Mouse (Mus musculus): ENCODE measurements around the gene Ablim2.

The Ablim2 gene

DNA sequence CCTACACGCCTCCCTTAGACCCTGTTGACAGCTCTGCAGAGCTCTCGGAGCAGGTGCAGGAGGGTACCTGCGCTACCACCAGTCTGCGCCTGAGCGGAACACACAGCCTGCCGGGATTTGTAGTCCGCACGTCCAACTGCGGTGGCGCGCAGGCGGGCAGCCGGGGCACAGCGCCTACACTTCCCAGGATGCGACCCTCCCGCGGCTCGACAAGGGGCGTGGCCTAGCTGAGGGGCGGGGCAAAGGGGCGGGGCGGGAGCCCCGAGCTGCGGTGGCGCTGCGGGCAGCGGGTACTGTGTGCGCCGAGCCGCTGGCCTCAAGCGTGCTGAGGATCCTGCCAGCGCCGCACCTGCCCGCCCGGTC lies at the start of gene Ablim2:
TSS of gene Ablim2 (plus strand) at position 242 of the 363 bp plus-strand sequence.
- in situ Hi-C loops (cut with MboI; ENCODE audit: low sequenced_read_pairs) = no loop called here

DNA sequence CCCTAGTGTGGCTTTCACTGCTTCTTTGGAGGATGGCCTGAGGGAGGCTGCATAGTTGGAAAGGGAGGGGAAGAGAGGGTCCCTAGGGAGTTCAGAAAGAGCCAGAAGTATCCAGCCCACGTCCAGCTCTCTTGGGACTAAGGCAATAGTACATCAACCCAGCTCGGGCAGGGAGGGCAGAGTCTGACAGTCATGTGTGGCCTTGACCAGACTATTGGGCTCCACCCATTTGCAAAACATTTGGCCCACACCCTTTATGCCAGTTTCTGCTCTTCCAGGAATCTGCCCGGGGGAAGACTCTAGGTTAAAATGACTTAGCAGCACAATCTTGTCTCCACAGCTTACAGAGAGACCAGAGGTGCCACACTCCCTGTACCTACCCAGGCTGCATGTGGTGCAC lies 47.2 kb upstream of the Ablim2 start:
- in situ Hi-C loops (cut with MboI; ENCODE audit: low sequenced_read_pairs) = loop anchor here (10.0 kb wide), 1 partner anchor 116 kb away; no protein-coding TSS in a partner anchor

DNA sequence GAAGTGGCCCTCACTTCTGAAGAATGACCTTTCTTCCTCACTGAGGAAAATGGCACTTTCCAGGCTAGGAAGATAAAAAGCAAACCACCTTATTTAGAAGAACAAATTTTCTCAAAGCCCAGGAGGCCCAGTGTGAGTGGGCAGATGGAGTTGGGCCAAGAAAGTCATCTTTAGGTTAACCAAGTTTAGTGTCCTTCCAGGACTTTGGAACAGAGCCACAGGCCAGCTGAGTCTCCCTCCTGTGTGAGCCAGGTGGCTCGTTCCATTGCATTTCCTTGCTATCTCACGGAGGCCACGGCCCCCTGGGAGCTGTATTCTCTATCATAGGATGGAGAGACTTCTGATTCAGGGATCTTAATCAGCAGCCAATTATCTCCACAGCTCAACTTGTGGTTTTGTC lies 46.7 kb upstream of the Ablim2 start:
- in situ Hi-C loops (cut with MboI; ENCODE audit: low sequenced_read_pairs) = loop anchor here (10.0 kb wide), 1 partner anchor 116 kb away; no protein-coding TSS in a partner anchor

DNA sequence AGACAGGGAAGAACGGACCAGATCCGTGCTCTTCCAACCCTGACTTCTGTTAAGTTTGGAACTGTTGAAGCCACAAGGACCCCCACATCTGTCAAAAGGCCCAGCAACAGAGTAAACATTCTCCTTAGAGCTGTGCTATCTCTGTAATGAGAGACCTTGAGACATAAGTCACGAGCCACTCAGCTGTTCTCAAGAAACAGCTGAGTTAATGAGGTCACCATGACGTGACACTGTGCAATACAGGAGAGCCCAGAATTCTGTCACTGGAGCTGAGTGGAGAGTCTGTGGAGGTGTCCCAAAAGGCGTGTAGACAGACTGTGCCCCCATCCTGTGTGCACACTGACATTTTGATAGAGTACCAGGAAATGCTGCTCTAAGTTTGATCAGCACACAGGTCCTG lies 45.2 kb upstream of the Ablim2 start:
- in situ Hi-C loops (cut with MboI; ENCODE audit: low sequenced_read_pairs) = loop anchor here (10.0 kb wide), 1 partner anchor 118 kb away; no protein-coding TSS in a partner anchor

DNA sequence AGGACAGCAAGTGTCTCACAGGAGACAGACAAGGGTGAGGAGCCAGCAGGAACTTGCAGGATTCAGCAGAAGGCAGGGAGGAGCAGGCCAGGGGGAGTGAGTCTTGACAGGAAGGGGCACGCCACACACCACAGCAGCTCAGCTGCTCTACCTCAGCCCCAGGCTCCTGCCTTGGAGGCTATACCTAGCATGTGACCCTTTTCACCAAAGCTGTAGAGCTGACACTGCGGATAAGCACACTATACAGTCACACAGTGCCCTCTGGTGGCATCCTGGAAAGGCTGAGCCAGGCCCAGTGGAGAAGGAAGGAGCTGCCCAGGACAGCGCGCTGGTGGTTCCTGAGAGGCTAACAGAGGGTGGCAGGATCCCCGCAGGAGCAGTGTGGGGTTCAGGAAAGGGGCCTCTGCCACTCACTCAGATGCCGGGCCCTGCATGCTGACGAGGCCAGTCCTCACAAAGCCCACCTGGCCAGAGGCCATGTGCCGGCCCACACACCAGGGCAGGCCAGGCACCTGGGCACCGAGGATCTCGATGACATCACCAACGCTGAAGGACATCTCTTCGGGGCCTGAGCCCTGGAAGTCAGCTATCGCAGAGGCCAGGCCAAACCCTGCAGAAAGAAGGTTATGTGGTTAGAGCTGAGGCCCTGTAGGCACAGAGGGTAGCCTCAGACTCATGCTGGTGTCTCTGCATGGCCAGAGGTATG lies 43.9 kb upstream of the Ablim2 start:
- in situ Hi-C loops (cut with MboI; ENCODE audit: low sequenced_read_pairs) = loop anchor here (10.0 kb wide), 1 partner anchor 119 kb away; no protein-coding TSS in a partner anchor

DNA sequence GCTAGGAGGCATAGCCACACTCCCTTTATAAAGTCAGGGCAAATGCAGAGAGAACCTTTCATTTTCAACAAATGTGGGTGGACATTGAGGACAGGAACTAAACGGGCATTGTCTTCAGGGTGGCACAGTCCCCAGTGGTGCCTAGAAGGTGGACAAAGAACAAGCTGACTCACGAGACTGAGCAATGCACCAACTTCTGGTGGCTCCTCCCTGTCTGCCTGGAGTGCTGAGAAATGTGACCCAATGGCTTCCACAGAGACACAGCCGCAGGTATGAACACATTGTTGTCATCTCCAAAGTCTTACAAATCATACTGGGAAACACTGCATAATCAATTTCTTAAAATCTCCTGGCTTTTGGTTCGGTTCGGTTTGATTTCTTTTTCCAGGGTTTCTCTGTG lies 40.2 kb upstream of the Ablim2 start:
- in situ Hi-C loops (cut with MboI; ENCODE audit: low sequenced_read_pairs) = loop anchor here (10.0 kb wide), 1 partner anchor 123 kb away; no protein-coding TSS in a partner anchor

DNA sequence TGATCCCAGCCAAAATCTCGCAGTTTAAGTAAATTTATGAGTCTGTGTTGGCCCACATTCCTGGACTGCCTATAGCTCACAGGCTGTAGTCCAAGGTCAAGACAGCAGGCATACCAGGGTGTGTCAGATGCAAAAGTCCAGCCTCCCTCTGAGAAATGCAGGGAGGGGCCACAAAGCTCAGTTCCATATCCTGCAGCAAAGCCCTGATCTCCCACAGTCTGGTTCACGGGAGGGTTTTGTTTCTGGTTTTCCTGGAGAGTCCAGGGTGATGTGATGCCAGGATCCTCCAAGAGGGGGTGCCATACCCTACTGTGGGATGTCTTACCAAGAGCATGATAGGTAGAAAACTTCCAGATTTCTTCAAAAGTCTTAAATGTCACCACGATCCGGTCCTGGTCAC lies 39.7 kb upstream of the Ablim2 start:
- in situ Hi-C loops (cut with MboI; ENCODE audit: low sequenced_read_pairs) = loop anchor here (10.0 kb wide), 1 partner anchor 123 kb away; no protein-coding TSS in a partner anchor

DNA sequence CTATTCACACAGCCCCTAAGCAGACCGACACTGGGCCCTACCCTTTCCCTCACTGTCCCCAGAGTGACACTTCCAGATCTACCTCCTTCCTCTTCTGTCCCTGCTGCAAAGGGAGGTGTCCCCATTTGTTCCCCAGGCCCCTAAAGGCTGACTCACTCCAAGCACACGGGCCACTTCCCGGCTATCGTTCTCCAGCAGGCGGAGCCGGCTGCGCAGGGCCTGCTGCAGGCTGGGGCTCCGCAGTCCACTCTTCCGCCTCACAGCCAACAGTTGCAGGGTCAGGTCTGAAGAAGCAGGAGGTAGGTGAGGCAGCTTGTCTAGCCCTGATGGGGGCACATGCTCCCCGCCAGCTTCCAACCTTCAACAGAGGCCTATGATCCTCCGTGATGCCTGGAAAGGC lies 38.9 kb upstream of the Ablim2 start:
- in situ Hi-C loops (cut with MboI; ENCODE audit: low sequenced_read_pairs) = loop anchor here (10.0 kb wide), 1 partner anchor 124 kb away; no protein-coding TSS in a partner anchor

DNA sequence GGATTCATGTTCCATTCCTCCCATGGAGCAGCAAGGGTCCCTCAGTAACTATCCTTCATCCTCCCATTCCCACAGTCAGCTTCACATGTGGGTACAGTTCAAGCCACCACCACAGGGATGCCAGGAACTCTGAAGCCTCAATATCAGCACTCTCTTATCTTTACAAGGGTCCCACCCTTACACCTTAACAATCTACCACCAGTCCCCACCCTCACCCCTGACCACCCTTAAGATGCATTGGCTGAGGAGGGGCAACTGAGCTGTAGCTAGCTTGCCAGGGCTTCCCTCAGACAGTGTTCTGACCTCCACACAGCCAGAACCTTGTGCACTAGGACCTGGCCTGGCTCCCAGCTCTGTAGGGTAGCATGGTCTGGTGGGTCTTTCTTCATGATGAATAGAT lies 38.3 kb upstream of the Ablim2 start:
- in situ Hi-C loops (cut with MboI; ENCODE audit: low sequenced_read_pairs) = loop anchor here (10.0 kb wide), 1 partner anchor 125 kb away; no protein-coding TSS in a partner anchor

DNA sequence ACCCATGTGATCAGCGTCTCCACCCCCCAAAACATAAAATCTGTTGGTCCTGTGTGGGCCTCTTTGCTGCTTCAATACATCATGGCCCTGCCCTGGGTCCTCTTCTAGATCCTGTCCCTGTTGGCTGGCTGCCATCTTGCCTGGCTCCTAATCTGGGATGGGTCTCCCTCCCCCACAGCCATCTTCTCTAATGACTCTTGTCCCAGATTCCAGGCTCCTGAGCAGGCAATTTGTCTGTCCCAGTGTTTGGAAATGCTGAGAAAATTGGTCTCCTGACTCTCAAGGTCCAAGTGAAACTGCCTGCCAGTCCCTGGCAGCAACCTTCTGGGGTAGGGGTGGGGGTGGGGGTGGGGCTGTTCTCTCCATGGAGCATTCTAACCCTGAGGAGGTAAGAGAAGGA lies 37.8 kb upstream of the Ablim2 start:
- in situ Hi-C loops (cut with MboI; ENCODE audit: low sequenced_read_pairs) = loop anchor here (10.0 kb wide), 1 partner anchor 125 kb away; no protein-coding TSS in a partner anchor

DNA sequence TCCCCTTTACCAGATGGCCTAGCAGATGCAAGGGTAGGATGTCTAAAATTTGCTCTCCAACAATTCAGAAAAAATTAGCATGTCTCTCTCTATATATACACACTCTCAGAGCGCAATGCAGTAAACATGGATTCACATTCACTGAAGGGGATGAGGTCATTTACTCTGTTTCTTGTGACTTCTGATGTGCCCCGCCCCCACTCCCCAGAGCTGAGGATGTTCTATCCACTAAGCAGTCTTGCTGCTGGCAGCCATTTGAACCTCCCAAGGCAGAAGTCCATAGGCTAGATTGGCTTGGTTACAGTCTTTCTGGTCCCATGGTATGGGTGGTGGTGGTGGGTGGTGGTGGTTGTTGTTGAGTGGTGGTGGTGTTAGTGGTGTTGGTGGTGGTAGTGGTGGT lies 35.7 kb upstream of the Ablim2 start:
- in situ Hi-C loops (cut with MboI; ENCODE audit: low sequenced_read_pairs) = no loop called here

DNA sequence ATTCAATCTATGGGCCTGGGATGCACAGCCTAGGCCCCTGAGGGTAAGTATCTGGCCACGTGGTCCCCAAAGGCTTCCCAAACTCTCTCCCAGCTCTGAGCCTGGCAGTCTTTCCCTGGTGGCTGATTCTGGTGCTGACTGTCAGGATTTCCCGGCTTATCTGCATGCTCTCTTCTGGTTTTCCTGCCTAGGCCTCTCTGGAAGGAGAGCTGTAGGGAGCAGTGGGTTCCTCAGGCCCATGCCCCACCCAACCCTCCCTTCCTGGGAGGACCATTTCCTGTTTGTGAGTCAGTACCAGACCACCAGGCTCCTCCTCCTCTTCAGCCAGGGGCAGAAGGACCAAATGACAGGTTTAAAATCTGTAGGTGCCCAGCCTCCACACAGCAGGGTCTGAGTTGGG lies 35.0 kb upstream of the Ablim2 start:
- in situ Hi-C loops (cut with MboI; ENCODE audit: low sequenced_read_pairs) = no loop called here

DNA sequence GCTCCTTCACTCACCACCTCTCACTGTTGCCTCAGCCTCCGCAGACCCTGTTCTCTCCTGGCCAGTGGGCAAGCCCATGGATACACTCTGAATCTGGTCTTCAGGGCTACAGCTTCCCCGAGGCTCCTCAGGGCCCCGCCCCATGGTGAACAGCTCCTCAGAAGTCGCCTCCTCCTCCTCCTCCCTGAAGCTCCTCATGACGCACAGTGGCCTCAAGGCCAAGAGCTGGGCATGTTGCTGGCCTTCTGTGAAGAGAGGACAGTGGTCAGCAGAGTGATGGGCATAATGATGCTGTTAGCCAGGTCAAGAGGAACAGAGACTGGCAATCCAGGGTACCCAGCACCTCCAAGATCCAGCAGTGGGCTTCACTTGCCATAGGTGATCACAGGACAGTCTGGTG lies 33.8 kb upstream of the Ablim2 start:
- in situ Hi-C loops (cut with MboI; ENCODE audit: low sequenced_read_pairs) = no loop called here

DNA sequence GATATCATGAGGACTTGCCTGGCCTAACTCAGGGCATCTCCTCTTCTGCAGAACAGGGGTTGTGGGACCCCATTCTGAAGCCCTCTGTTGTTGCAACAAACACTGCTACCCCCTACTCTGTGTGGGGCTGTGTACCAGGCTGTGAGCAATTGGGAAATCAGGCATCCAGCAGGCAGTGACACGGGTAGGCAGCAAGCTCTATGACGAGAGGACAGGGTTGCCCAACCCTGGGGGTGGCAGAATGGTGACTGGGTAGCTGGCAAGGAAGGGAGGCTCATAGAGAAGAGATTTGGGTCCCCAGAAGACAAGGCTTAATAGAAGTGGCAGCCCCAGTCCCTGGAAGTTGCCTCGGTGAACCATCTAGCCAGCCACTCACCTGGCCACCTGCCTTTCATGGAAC lies 31.8 kb upstream of the Ablim2 start:
- in situ Hi-C loops (cut with MboI; ENCODE audit: low sequenced_read_pairs) = no loop called here

DNA sequence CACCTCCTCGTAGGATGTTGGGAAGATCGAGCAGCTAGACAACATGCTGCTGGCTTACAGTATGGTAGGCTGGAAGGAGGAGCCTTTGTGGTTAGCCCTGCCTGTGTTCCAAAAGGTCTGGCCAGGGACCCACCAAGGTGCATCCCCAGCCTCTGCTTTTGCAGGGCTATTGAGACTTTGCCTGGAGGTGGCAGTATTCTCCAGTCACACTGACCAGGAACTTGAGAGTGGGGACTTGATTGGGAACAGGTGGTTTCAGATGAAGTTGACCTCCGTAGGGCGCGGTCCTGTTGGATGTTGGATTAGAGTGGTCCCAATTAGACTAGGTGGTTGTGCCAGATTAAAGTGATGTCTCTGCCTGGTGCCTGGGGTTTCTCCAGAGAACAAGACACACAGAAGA lies 30.2 kb upstream of the Ablim2 start:
- in situ Hi-C loops (cut with MboI; ENCODE audit: low sequenced_read_pairs) = no loop called here

DNA sequence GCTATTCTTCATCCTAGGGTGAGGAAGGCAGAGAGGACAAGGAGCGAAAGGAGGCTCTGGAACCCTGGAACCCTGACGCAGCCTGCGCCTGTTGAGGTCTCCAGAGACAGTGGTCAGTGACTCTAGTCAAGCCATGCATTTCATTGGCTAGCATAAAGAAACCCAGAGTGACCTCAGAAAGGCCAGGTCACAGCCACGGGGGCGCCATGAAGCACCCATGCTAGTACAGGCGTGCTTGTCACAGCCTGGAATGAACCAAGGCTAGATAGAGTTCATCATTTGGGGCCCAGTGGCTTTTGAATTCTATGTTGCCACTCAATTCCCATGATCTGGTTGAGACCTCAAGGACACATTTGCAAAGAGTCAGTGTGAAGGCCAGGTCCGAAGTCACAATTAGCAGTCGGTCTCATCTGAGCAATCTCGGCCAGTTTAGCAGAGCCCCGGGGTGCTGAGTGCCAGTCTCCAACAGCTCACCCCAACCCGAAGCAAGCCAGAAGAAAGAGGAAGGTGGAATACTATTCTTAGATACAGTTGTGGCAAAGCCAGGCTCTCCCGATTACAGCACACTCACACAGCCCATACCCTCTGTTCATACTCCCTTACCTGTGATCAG lies 29.2 kb upstream of the Ablim2 start:
- in situ Hi-C loops (cut with MboI; ENCODE audit: low sequenced_read_pairs) = no loop called here

DNA sequence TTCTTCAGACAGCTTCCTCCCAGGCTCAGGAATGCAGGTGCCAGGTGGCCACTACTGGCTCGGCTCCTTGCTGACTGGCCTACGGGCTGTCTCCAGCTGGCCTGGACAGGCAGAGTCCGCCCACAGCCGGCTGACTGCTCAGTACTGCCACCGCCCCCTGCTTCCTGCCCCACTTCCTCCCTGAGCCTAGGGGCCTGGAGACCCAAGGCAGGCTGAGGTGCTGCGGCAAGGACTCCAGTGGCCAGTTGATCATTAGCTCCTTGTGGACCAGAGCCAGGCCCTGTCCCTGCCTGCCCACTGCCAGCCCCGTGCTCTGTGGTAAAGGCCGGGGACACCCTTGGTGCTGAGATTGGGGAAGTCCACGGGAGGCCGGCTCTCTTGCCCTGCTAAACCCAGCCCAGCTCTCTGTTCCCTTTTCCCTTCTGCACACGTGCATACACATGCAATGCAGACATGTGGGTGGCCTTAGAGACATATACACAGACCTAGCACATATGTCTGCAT lies 28.7 kb upstream of the Ablim2 start:
- in situ Hi-C loops (cut with MboI; ENCODE audit: low sequenced_read_pairs) = no loop called here

DNA sequence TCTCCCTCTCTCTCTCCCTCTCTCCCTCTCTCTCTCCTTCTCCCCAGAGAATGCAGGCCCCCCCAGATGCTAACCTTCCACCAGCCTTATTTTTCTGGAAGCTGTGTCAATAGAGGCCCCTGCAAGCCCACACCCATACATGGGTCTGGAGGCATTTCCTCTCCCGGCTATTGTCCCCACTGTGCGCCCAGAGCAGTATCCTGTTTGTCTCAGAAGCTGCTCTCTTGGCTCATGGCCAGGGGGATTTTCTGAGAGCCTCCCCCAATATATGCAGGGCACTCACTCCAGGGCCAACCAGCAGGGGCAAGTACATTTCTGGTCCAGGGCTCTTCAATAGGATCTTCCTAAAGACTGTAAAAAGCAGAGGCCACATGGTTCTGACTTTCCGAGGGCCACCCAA lies 27.8 kb upstream of the Ablim2 start:
- in situ Hi-C loops (cut with MboI; ENCODE audit: low sequenced_read_pairs) = no loop called here

DNA sequence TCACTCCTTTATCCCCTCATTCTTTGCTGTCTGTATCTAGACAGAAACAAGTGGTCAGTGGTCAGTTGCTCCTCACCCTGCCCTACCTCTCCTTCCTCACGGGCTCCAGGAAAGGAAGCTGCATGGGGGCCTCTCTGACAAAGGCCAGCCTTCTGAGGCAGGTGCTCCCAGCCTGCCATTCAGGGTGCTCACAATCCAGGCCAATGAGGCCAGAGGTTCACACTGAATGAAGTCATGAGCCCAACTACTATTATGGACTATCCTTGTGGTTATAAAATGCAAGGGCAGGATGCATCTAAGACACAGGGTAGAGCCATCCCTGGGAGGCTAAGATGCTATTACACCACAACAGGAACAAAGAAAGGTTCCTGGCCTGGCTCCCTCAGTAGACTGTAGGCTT lies 27.1 kb upstream of the Ablim2 start:
- in situ Hi-C loops (cut with MboI; ENCODE audit: low sequenced_read_pairs) = no loop called here

DNA sequence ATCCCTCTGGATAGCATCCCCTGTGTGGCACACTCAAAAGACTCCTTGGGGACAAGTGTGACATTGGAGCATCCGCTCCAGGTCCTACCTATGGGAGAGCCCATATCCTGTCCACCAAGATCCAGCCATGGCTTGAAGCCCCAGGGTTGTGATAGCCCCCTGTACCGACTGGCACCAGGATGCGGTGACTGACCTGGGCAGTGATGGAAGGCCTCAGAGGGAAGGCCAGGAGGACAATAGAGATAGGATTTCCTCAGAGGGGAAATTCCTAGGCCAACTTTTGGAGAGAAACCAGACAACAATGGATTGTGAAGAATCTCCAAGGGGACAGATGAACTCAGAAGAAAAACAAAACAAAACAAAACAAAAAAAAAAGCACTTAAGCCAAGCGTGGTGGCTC lies 26.7 kb upstream of the Ablim2 start:
- in situ Hi-C loops (cut with MboI; ENCODE audit: low sequenced_read_pairs) = no loop called here

DNA sequence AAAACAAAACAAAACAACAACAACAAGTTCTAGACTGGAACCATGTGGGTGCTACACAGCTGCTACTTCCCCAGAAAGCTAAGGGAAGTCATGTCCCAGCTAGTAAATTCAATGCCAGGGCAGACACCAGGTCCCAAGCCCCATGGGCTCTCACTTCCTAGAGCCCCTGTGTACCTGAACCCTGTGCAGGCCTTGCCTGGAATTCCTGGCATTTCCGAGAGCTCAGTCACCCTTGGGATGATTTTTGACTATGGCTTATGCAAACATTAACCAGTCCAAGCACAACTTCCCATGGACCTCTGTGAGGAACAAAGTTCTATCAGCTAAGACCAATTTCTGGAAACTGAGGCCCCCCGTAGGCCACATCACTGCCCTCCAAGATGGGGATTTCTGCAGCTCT lies 24.2 kb upstream of the Ablim2 start:
- in situ Hi-C loops (cut with MboI; ENCODE audit: low sequenced_read_pairs) = no loop called here

DNA sequence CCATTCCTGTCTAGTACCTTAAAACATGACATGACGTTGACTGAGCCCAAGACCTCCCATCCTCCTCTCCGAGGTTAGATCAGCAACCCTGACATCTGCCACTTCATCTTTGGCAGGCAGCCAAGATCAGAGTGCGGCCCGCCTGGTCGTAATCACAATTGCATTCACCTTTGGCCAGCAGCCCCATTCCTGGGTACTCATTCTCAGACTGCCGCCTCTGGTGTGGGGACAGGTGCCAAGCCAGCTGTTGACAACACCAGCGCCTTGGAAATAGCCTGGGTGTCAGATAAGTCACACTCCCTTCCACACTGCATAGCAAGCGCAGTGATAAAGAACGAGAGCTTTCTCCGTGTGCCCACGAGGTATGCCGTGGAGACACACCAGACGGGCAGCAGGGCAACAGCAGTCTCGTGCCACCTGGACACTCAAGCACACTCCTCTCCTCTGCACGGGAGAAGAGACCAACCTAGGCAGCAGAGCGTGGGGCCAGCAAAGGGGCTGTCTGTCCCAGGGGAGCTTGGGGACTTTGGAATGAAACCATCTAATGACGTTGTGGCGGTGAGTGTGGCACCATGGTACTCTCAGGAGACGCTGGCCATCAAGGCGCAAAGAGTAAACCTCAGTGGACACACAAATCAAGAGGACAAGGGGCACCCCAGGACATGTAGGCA lies 20.3 kb upstream of the Ablim2 start:
- in situ Hi-C loops (cut with MboI; ENCODE audit: low sequenced_read_pairs) = no loop called here
